Mouse (Mus musculus) testis, adult 2 months (tissue): Measurements from ENCODE around the gene Cd36. TPM values are rescaled to one million over a fixed set of nuclear protein-coding genes. Genes with fewer than 3 reads are reported as not detected.

Experiments used
- H3K27ac ChIP-seq: fragments of 200-500 bp; 2 replicates; pipeline ENCODE4 v1.5.1; 2012; ENCODE audit warnings: low read depth, low read length; ENCODE audit not compliant: control insufficient read depth, insufficient read depth
- H3K27me3 ChIP-seq: fragments of 200-500 bp; 2 replicates; pipeline ENCODE4 v1.6.1; 2012; ENCODE audit warnings: mild to moderate bottlenecking, low read length, moderate library complexity; ENCODE audit not compliant: control insufficient read depth, insufficient read depth
- H3K36me3 ChIP-seq: fragments of 200-500 bp; 2 replicates; pipeline ENCODE4 v1.6.1; 2012; ENCODE audit warnings: mild to moderate bottlenecking, low read length; ENCODE audit not compliant: control insufficient read depth, insufficient read depth
- H3K4me1 ChIP-seq: fragments of 200-500 bp; 2 replicates; pipeline ENCODE4 v1.6.1; 2012; ENCODE audit warnings: low read length; ENCODE audit not compliant: control insufficient read depth, insufficient read depth
- H3K4me3 ChIP-seq: fragments of 200-500 bp; 2 replicates; pipeline ENCODE4 v1.5.1; 2012; ENCODE audit warnings: low read depth, mild to moderate bottlenecking, low read length, moderate library complexity, mixed read lengths; ENCODE audit not compliant: control insufficient read depth
- CTCF ChIP-seq: fragments of 200-500 bp; IDR thresholded peaks from 2 replicates; pipeline ENCODE4 v1.5.1; 2012; ENCODE audit warnings: low read depth, mild to moderate bottlenecking, inconsistent platforms, low read length, moderate library complexity; ENCODE audit not compliant: control insufficient read depth, insufficient read depth, insufficient replicate concordance
- POLR2A ChIP-seq: fragments of 200-500 bp; IDR thresholded peaks from 2 replicates; pipeline ENCODE4 v1.6.1; 2012; ENCODE audit warnings: low read depth, mild to moderate bottlenecking, inconsistent platforms, low read length, moderate library complexity; ENCODE audit not compliant: control insufficient read depth
- polyA plus RNA-seq: library from polyadenylated mRNA; depleted of rRNA; stranded (reverse); fragments of >200 nt; gene quantifications from 2 replicates; pipeline ENCODE4 v1.2.3, GENCODE M21; 2012; rRNA removed

The Cd36 gene
- polyA plus RNA-seq, 1 experiment, result 5.0 TPM

DNA sequence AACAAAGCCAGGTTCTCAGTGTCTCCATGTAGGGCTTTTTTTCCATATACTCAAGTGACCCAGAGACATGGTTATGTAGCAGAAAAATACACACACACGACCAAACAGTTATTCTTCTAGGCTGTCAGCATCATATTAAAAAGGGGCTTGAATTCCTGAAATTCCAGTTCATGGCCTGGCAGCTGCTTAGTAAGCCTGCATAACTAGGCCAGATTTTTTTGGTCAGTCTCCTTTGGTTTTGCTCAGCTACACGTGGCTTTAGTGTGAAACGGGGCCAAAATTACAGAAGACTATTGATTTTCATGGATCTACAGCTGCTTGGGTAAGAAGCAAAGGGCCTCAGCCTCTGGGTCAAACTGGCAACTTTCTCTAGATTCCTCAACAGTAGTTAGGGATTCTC lies 148.8 kb downstream of the Cd36 start:
- Histone ChIP-seq H3K36me3 (no peaks in the 10 kb centered on the region), H3K27me3 (no peaks in the 10 kb centered on the region), H3K4me1 (no peaks in the 10 kb centered on the region), H3K27ac (no peak overlapping the region), H3K4me3 (no peak overlapping the region)
- TF ChIP-seq CTCF (no peak), POLR2A (no peak)

Other genes starting within 250 kb of the Cd36 start
- not detected in 2 replicates for gene Gnat3, start 73.7 kb upstream of the Cd36 start, polyA plus RNA-seq